Mouse (Mus musculus) cerebellum, adult 11 months (tissue): ENCODE results near the gene Grap.
"Not testable (repeated sequence)": the region's sequence is repeated elsewhere in the genome, so short reads cannot be mapped to it uniquely, and the experiment has no call there.

Experiments used
- DNase-seq: peaks from one replicate; pipeline ENCODE4 v3.0.0; 2022

Grap gene

DNA sequence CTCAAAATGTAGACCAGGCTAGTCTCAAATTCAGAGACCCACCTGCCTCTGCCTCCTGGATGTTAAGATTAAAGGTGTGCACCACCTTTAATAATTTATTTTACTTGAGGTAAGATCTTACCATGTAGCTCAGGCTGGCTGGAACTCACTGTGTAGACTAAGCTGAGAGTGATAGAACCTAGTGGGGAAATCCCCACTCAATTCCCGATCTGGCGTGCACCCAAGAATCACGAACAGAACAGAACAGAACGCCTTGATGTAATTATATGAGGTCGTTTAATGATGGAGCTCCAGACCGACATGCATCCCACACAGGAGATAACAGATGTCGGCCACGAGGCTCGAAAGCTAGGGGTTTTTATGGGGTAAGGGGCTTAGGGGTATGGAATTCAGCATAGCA is 12.5 kb upstream of the Grap start:
- not testable (repeated sequence) for DNase-seq

- no peak for DNase-seq
Measured at GRCm38 (mm10) chr11:61642106-61642505, 11.0 kb upstream of the Grap start.

- DNase-seq, result no peak
Measured at GRCm38 (mm10) chr11:61643184-61643961, 9.7 kb upstream of the Grap start.

- DNase-seq, result no peak
Measured at GRCm38 (mm10) chr11:61644576-61645326, 8.3 kb upstream of the Grap start.

- DNase-seq, result no peak
Measured at GRCm38 (mm10) chr11:61645357-61645857, 7.7 kb upstream of the Grap start.

GRCm38 (mm10) chr11:61646499-61647039 is 6.5 kb upstream of the Grap start:
- DNase-seq, result no peak

GRCm38 (mm10) chr11:61647110-61647910 is 5.8 kb upstream of the Grap start:
- DNase-seq, result no peak

DNA sequence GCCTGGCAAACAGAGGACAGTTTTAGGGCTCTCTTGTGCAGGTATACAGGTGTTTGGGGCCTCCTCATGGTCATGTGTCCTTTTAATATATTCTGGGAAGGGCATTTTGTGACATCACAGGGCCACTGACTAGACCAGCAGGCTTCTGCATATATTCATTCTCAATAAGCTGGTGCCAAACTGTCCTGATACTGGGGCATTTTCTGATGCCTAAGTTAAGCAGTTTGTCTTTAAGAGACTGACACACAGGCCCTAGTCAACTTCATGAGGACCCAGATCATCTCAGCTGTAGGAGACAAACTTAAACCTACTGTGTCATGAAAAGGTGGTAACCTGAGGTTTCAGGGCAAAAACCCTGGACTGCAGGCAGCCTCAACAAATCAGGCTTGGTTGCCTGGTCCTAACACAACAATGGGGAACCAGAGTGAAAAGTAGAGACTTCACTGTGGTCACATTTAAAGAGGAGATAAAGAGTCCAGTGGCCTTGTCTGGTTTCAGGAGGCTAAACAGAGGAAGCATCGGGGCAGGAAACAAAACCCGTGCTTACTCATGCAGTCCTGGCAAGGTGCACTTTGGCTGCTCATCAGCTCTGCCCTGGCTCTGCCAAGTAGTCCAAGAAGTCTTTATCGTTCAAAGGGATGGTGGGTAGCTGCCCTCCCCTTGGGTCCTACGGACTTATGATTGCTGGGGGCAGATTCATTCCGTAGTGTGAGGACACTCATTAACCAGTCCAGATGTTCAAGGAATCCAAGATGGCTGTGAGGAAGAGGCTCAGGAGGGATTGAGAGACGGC is 4.9 kb upstream of the Grap start:
- DNase-seq, result no peak

- no peak for DNase-seq
Measured at GRCm38 (mm10) chr11:61648749-61649115, 4.3 kb upstream of the Grap start.

DNA sequence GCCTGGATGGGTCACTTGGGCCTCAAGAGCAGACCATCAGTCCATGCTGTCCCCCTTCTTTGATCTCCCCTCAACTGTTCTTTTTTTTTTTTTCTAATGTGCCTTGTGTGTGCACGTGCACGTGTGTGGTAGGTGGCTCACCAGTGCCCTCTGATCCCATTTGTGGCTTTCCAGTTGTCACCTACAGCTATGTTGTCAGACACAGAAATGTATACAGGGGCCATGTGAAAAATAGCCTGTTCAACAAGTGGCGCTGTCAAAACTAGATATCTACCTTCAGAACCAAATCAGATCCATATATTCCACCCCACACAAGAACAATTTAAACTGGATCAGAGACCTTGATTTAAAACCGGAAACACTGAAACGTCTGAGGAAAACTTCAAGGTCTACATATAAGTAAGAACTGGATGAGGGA is 3.9 kb upstream of the Grap start:
- DNase-seq, result no peak

DNA sequence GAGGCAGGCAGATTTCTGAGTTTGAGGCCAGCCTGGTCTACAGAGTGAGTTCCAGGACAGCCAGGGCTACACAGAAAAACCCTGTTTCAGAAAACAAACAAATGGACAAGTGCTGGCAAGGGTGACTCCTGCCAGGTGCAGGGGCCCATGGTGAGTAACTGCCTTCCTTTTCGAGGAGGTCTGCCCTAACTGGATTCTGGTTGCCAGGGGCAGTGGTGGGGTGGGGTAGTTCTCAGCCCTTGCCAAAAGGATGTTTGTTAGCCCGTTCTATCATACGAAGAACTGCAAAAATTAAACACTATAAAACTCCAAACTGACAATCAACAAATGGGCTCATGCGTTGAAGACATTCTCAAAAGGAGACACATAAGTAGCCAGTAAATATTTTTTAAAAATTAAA is 3.4 kb upstream of the Grap start:
- DNase-seq, result no peak

DNA sequence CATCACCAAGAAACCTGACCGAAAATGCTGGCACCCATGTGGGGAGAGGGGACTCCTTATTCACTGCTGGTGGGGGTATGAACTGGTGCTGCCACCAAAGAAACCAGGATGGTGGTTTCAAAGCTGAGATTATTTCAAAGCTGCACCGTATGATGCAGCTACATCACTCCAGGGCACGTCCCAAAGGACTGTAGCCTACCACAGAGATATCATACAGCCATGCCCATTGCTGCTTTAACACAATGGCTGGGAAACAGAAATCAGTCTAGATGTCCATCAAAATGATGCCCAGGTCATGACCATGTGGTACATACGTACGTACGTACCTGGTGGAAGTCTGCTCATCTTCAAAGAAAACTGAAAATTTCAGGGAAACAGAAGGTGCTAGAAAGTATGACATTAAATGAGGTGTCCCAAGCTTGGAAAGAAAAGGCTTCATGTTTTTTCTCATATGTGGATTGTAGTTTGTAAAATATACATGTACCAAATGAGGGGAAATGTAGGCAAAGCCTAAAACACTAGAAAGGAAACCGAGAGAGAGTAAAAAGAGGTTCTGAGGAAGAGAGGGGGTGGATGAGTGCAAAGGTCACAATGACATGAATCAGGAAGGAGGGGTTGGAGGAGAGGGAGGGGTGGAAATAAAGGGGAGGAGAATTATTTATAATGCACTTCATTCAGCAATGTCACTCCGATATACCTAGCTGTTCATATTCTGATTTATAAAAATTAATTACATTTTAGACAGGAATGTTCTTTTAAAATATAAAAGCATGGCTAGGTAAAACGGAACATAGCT is 2.4 kb upstream of the Grap start:
- DNase-seq, result no peak

DNA sequence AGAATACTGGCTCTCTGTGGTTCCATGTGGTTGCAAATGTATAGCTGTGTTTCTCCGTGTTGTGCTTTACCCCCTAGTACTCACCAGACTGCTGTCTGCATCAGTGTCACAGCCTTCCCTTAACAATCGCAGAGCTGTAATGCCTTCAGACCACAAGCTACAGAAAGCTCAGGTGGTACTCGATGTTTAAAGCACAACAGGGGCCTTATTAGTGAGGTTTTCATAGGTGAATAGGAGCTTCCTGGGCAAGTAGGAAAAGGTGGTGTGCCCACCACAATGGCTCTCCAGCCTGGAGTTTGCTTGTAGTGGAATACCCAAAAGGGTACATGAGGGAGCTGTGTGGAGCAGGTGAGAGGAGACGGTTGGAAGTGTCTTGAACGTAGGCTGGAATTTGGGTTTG is 849 bp upstream of the Grap start:
- no peak for DNase-seq

DNA sequence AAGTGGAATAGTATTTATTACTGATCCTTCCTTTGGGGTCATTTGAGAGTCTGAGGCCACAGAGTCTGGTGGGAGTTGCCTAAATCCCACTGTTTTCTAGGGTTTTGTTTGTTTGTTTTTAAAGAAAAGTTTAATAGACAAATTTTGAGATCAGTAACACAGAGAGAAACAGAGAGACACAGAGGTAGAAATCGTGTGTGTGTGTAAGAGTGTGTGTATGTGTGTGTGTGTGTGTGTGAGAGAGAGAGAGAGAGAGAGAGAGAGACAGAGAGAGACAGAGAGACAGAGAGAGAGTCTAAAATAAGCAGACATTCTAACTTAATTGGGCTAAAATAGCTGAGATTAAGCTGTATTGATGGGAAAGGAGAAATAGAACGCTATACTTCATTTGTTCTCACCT is 503 bp downstream of the Grap start:
- DNase-seq, result no peak

- DNase-seq, result no peak
Measured at GRCm38 (mm10) chr11:61654786-61655311, 1.8 kb downstream of the Grap start.

- DNase-seq, result no peak
Measured at GRCm38 (mm10) chr11:61655649-61656048, 2.6 kb downstream of the Grap start.

DNA sequence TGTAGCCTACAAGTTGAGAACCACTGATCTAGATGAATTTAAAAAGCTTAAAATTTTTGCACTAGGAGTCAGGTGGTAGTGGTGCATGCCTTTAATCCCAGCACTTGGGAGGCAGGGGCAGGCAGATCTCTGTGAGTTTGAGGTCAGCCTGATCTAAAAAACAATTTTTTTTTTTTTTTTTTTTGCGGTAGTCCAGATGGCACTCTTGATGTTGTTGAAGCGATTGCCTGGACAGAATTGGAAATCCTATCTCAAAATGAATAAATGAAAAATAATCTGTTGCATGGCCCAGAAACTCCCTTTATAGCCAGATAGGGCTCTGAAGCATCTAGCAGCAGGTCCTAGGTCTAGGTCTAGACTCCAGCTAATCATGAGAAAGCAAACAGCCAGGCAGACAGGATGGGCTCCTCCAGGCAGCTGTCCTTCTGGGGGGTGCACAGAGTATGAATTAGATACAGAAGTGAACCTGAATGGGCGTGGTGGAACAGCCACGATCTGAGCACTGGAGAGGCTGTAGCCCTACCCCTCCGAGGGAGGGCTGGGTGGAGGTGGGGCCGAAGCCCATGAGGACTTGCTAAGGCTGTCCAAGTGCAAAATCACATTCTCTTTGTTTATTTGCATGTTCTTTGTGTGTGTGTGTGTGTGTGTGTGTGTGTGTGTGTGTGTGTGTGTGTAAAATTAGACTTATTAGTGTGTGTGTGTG is 3.2 kb downstream of the Grap start:
- no peak for DNase-seq

DNA sequence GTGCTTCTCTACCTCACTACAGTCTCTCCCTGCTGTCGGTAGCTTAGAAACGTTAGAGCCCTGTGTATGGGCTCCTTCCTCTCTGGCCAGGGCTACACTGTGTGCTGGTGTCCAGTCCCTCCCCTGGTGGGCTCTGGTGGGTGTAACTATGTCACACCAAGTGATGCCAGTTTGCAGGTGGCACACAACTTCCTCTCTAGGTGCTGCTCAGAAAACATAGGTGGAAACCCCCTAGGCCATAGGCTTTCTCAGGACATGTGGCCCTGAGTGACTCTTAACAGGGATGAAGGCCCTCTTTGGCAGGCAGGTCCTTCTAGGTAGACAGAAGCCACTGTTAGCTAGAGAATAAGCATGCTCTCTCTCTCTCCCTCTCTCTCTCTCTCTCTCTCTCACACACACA is 4.4 kb downstream of the Grap start:
- no peak for DNase-seq

DNA sequence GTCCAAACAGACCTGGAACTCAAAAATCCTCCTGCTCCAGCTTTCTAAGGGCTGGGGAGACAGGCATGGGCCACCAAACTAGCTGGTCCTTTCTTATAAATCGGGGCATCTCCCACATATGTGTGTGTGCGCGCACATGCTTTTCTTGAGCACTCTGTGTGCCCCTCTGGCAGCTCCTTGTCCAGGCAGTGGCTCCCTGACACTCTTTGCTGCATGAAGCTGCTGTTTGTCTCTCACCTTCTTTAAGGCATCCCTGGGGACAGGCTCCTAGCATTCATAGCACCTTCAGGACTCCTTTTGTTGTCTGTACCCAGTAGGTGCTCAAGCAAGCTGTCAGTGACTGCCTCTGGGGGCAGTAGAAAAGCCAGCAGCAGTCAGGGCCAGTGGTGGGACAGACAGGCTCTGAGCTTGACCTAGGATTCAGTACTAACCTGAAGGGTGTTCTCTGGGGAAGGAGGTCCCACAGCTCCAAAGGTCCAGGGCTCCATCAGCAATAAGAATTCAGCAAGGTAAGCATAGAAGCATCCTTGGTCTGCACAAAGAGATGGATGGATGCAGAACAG is 5.4 kb downstream of the Grap start:
- DNase-seq, result no peak
